Mouse (Mus musculus) brown adipose tissue, adult 24 weeks (tissue): Measurements from ENCODE around the gene Mef2b. TPM values are rescaled to one million over a fixed set of nuclear protein-coding genes. Genes with fewer than 3 reads are reported as not detected.

Experiments
- H3K27ac ChIP-seq: fragments of 200-500 bp; replicated peaks from 2 replicates; pipeline ENCODE4 v1.5.1; 2012; ENCODE audit warnings: low read depth, mild to moderate bottlenecking, low read length
- H3K4me1 ChIP-seq: fragments of 200-500 bp; 2 replicates; pipeline ENCODE4 v1.6.1; 2012; ENCODE audit warnings: low read length, mixed read lengths; ENCODE audit not compliant: control insufficient read depth, insufficient read depth, insufficient read length
- H3K4me3 ChIP-seq: fragments of 200-500 bp; 2 replicates; pipeline ENCODE4 v1.5.1; 2012; ENCODE audit warnings: low read depth, mild to moderate bottlenecking, low read length, moderate library complexity; ENCODE audit not compliant: insufficient read depth
- polyA plus RNA-seq: library from polyadenylated mRNA; stranded (reverse); fragments of >200 nt; gene quantifications from 2 replicates; pipeline ENCODE4 v1.2.4, GENCODE M21; 2012; ENCODE audit not compliant: missing spikeins, insufficient read depth, insufficient read length

The Mef2b gene
- not detected in 2 replicates for polyA plus RNA-seq

DNA sequence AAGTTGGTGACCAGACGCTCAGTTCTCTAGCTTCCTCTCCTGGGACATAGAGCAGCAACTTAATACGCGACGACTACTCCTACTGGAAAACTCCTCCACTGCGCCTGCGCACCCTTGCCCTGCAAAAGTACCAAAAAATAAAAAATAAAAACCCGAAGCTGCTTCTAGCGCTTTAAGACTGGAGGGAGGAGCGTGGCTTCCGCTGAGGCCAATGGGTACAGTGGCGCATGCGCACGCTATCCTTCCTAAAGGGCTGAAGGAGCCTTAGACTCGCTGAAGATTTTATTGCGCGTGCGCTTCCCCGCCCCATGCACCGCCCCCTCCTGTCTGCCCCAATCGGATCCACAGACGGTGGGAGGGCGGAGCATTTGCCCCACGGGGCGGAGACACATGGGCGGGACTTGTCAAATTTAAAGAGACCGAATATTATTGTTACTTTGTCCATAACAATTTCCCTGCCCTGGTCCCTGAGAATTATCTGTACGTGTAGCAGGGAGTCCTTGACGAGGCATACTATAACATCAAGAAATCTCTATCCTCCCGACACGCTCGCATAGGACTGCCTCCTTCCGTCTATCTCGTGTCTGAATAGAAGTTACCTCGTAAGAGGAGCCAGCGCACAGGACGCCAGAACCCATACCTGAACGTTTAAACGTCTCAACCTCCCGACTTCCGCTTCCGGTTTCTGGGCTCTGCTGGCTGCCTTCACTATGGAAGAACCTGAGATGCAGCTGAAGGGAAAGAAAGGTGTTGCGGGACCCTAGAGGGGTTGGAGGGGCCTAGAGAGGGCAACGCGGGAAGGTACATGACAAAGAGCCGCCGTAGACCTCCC is at the start of gene Mef2b, which contains the start of the genes Rfxank and Borcs8:
TSS of gene Mef2b (plus strand) at position 686 of the 832 bp plus-strand sequence.
TSS of gene Rfxank (minus strand) at position 129 of the 832 bp plus-strand sequence.
TSS of gene Borcs8 (plus strand) at position 474 of the 832 bp plus-strand sequence.
- Histone ChIP-seq H3K27ac (peak within 1 kb of the TSS; percentile 80), H3K4me3 (peak within 1 kb of the TSS; percentile 81), H3K4me1 (peaks cover 5% of the 10 kb centered on the region)

GRCm38 (mm10) chr8:70092786-70093185 is 46.7 kb upstream of the Mef2b start:
- Histone ChIP-seq H3K4me3 (no peak overlapping the region), H3K27ac (no peak overlapping the region), H3K4me1 (no peaks in the 10 kb centered on the region)

DNA sequence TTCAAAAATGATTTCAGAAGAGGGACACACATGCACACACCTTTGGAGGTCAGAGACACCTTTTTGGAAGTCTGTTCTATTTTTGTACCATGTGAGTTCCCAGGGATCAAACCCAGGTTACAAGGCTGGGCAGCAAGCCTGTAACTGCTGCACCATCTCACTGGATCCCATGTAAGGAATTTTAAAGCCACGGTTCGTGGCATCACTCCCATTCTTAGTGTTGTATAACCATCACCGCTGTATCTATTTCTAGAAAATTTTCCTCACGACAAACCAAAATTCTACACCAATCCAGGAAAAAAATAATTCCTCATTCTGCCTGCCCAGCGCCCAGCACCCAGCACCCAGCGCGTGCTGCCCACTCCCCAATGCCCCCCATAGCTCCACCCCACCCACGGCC is 40.2 kb upstream of the Mef2b start:
- Histone ChIP-seq H3K4me1 (no peaks in the 10 kb centered on the region), H3K4me3 (no peak overlapping the region)

DNA sequence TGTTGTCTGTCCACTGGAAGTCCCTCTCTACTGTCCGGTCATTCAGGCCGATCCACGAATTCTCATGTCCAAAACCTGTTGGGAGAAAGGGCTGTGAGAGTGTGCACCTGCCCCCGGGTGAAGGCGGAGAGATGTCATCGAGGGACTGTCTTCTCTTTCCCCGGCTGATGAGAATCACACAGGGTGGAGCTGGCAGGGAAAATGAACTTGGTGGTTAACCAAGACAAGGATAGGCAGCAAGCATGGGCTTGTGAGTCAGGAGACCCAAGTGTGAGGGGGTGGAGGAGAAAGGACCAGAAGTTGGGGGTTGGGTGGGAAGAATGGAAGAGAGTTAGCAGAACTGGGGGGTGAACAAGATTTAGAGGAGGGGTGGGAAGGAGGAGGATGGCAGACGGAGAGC is 39.3 kb upstream of the Mef2b start:
- H3K27ac ChIP-seq = no peak overlapping the region
- no peaks in the 10 kb centered on the region for H3K4me1 ChIP-seq
- H3K4me3 ChIP-seq = no peak overlapping the region

More for the DNA sequence above, 40.2 kb upstream of the Mef2b start:
- H3K27ac ChIP-seq = no peak overlapping the region

DNA sequence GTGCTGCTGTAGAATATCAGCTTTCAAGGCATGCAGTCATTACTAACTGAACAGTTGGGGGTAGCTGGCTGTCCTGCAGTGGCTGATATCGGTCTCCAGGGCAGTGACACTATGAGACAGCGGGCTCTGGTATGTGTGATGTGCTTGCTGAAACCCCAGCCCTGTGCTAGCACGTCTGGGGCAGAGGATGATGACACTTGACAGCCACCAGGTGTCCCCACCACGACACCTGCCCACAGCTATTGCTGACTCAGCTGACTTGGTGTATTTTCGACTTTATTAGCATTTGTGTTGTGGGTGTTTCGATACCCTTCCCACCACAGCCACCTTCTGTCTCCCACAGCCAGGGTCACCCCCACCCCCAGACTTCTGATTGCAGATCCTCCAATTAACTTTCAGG is 35.0 kb upstream of the Mef2b start:
- no peak overlapping the region for H3K27ac ChIP-seq
- no peak overlapping the region for H3K4me3 ChIP-seq
- no peaks in the 10 kb centered on the region for H3K4me1 ChIP-seq

DNA sequence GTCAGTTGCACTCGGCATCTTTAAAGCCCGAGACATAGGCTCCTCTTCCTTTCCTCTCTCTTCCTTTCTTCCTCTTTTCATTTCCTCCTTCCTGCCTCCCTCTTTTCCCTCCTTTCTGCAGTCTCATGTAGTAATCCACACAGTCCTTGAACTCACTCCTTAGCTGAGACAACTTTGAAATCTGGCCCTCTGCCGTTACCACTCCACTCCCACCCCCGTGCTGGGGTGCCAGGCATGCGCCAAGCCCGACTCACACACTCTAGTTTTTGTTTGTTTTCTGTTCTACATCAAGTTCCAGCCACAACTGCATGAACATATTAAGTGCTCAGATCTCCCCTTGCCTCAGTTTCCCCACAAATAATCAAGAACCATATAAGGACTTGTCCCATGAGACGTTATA is 34.6 kb upstream of the Mef2b start:
- no peak overlapping the region for H3K27ac ChIP-seq
- H3K4me1 ChIP-seq = no peaks in the 10 kb centered on the region
- H3K4me3 ChIP-seq = no peak overlapping the region

DNA sequence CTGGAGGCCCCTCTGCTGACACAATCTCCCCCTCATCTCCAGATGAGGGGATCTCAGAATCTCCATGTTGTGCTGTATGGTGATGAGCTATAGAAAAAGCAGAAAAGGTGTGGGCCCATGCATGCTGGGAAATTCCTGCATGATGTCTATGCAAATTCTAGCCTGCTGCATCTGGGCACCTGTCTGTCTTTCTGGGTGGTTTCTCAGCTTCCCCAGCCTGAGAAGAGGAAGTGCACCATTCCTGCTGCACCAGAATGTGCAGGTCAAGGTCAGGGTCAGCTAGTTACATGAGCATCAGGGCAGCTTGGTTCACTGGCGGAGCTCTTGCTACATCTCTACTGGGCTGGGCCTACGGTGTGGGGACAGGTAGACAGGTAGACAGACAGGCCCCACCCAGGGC is 29.1 kb upstream of the Mef2b start:
- Histone ChIP-seq H3K4me1 (no peaks in the 10 kb centered on the region; the same call in 1 of the 2 replicates), H3K4me3 (no peak overlapping the region), H3K27ac (no peak overlapping the region)

GRCm38 (mm10) chr8:70111192-70111795 is 28.2 kb upstream of the Mef2b start:
- Histone ChIP-seq H3K4me3 (no peak overlapping the region), H3K27ac (no peak overlapping the region)

GRCm38 (mm10) chr8:70112401-70113016 is 27.0 kb upstream of the Mef2b start:
- no peak overlapping the region for H3K4me3 ChIP-seq
- no peak overlapping the region for H3K27ac ChIP-seq
- H3K4me1 ChIP-seq = peaks cover 4% of the 10 kb centered on the region

More at GRCm38 (mm10) chr8:70111192-70111795, 28.2 kb upstream of the Mef2b start:
- peaks cover 2% of the 10 kb centered on the region; the same call in 1 of the 2 replicates for H3K4me1 ChIP-seq

DNA sequence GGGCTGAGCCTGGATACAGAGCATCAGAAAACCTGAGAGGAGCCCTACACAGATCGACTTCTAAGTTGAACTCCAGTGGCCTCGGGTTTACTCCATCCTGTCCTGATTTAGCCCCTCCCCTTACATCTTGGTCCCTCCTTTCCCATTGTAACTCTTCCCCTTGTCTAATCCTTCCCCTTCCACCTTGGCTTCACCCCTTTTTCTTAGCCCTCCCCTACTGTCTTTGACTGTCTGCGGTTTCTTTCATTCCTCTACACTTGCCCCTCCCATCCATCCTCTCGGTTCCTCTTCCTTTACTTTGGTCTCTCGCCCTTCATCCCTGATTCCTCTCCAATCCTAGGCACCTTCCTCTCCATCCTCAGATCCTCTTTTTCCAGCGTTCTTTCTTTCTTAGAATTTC is 25.0 kb upstream of the Mef2b start:
- peaks cover 4% of the 10 kb centered on the region for H3K4me1 ChIP-seq
- H3K4me3 ChIP-seq = no peak overlapping the region

DNA sequence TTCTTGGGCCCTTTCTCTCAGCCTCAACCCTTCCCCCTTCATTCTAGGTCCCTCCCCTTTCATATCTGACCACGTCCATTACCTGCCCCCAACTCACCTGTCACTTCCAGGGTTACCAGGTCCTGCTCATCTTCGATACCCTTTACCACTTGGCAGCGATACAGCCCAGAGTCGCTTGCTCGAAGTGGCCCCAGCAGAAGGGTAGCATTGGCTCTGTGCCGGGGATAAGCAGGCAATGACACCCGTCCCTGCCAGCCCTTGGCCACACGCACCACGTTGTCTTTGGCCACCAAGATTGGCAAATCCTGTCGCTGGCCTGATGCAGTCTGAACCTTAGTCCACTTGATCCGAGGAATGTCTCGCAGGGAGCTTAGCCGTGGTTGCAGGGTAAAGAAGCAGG is 24.6 kb upstream of the Mef2b start:
- no peak overlapping the region for H3K4me3 ChIP-seq
- no peak overlapping the region for H3K27ac ChIP-seq
- peaks cover 4% of the 10 kb centered on the region for H3K4me1 ChIP-seq

More for the DNA sequence above, 25.0 kb upstream of the Mef2b start:
- no peak overlapping the region for H3K27ac ChIP-seq

GRCm38 (mm10) chr8:70117611-70118010 is 21.9 kb upstream of the Mef2b start:
- no peak overlapping the region for H3K4me3 ChIP-seq
- peaks cover 4% of the 10 kb centered on the region for H3K4me1 ChIP-seq

DNA sequence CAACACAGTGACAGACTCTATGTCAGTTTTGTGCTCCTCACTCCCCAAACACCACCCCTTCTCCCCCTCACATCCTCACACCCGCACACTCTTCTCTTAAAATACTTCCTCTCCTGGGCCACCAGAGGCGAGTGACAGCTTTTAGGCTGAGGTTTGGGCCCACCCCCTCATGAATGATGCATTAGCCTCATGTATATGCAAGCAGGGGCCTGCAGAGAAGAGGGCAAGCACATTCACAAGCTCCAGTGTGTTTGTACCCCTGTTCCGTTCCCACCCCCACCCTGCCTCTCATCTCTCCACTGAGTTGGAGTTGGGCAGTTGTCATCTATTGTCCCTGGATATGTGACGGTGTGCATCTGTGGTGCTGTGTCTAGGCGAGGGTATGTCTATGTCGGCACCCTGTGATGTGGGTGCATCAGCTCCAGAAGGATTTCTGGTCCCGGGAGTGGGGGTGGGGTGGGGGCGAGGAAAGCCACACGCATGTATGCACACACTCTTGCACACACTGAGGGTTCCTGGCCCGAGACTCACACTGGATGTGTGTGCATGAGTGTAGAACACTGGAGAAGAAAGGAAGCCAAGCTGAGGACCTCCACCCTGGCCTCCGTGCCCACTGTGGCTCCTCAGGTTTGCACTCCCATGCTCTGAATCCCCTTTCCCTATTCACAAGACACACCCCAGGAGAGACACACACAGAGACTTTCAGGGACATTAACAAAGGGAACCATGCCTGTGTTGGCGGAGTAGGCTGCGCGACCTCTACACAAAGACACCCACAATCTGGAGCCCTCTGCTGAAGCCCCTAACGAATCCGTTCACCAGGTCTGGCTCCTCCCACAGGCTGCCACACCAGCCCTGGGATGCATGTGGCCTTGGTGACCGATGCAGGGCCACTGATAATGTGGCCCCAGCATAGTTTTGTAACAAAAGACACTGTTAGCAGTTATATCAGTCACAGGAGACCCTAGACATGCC is 20.5 kb upstream of the Mef2b start:
- H3K4me1 ChIP-seq = peaks cover 4% of the 10 kb centered on the region
- H3K4me3 ChIP-seq = no peak overlapping the region
- no peak overlapping the region for H3K27ac ChIP-seq

More at GRCm38 (mm10) chr8:70117611-70118010, 21.9 kb upstream of the Mef2b start:
- no peak overlapping the region for H3K27ac ChIP-seq

- H3K27ac ChIP-seq = no peak within 1 kb of the TSS
- peaks cover 4% of the 10 kb centered on the region; the same call in 1 of the 2 replicates for H3K4me1 ChIP-seq
- H3K4me3 ChIP-seq = no peak within 1 kb of the TSS
Observed at GRCm38 (mm10) chr8:70120667-70121066, 18.8 kb upstream of the Mef2b start, which contains the start of gene Ncan. Gene Ncan, minus strand, starts transcription at chr8:70120873.
